Mouse (Mus musculus) limb, embryonic 10.5 days (tissue): Measurements from ENCODE around the gene Psip1. TPM values are rescaled to one million over a fixed set of nuclear protein-coding genes. Genes with fewer than 3 reads are reported as not detected.
"Not testable (repeated sequence)": the region's sequence is repeated elsewhere in the genome, so short reads cannot be mapped to it uniquely, and the experiment has no call there.

Source experiments
- DNase-seq: peaks from one replicate; pipeline ENCODE4 v3.0.0-alpha.2; 2017; ENCODE audit warnings: low spot score
- H3K27ac ChIP-seq: fragments of 300-500 bp; sonication (generic); 2 replicates; pipeline ENCODE4 v1.5.1; 2016; ENCODE audit warnings: mild to moderate bottlenecking
- H3K27me3 ChIP-seq: fragments of 300-500 bp; sonication (generic); 2 replicates; pipeline ENCODE4 v1.6.1; 2016; ENCODE audit warnings: low read depth, mild to moderate bottlenecking; ENCODE audit not compliant: poor library complexity, severe bottlenecking
- H3K36me3 ChIP-seq: fragments of 300-500 bp; sonication (generic); 2 replicates; pipeline ENCODE4 v1.6.1; 2016; ENCODE audit warnings: mild to moderate bottlenecking, moderate library complexity
- H3K4me1 ChIP-seq: fragments of 300-500 bp; sonication (generic); 2 replicates; pipeline ENCODE4 v1.6.1; 2016
- H3K4me3 ChIP-seq: fragments of 300-500 bp; sonication (generic); 2 replicates; pipeline ENCODE4 v1.5.1; 2016; ENCODE audit warnings: mild to moderate bottlenecking, moderate library complexity
- H3K9me3 ChIP-seq: fragments of 300-500 bp; sonication (generic); replicated peaks from 2 replicates; pipeline ENCODE4 v1.6.1; 2016; ENCODE audit warnings: mild to moderate bottlenecking
- WGBS: fragments of 180-500 bp; shearing (Covaris S2); methylation state at CpG from one replicate; pipeline ENCODE4 v1.1.7; 2016; 5-methylcytosine and 5-hydroxymethylcytosine counted together
- polyA plus RNA-seq: library from polyadenylated mRNA; unstranded; fragments of >200 nt; fragmentation: Nextera tagmentation; extraction: Ambion mirVana; gene quantifications from 2 replicates; pipeline ENCODE4 v1.2.1, GENCODE M21; 2016

The Psip1 gene
- 201 and 237 TPM in 2 replicates for polyA plus RNA-seq

DNA sequence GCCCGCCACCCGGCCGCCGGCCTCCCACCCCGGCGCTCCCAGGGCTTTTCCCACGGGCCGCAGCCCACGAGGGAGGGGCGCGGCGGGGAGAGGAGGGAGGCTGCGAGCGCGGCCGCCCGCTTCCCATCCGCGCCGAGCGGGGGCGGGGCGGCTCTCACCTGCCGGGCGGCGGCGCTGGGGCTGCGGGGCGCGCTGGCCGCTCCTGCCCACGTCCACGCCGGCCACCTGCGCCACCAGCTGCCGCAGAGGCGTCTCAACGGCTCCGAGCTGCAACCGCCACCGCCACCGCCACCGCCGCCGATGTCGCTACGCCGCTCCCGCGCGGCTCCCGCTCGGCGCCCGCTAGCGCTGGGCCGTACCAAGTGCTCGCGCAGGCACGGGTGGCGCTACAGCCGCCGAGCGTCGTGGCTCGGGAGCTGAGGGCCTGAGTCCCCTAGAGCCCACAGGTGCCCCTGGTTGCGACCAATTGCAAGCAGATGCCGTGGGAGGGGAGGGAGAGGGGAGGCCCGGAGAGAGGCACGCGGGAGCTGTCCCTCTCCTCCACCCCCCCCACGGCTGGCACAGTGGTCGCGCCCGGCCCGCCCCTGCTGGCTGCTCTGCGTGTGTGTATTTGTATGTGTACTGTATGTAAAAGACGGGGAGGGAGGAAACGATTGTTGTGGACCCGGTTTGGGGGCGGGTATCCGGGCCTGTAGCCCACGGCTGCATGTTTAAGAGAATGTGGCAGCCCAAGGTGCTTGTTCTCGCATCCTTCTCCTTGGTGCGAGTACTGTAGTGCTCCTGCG lies at the start of gene Psip1:
Gene Psip1, minus strand, starts transcription at position 343 of the 785 bp plus-strand sequence.
- 0% methylated on average over 78 of the region's 86 CpGs for WGBS
- H3K4me1 ChIP-seq, result peaks cover 44% of the 10 kb centered on the region
- DNase-seq, result peak; percentile 96

DNA sequence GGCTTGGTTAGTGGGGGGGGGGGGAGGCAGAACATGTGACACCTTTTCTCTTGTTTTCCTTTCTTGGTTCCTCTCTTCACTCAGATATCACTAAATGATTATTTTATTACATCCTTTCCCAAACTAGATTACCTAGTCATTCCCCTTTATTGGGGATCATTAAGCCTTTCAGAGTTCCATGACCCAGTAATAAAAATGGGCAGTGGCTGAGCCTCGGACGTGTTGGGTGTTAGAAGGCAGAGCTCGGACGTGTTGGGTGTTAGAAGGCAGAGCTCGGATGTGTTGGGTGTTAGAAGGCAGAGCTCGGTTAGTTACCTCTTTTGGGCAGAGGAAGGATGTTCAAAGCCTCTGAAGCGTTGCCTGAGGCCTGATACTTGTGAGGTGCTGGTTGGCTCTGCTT lies 47.8 kb upstream of the Psip1 start:
- H3K36me3 ChIP-seq, result no peaks in the 10 kb centered on the region
- 35% methylated on average over 7 of the region's 7 CpGs for WGBS
- DNase-seq, result peak; percentile 27

More for the DNA sequence above, at the start of gene Psip1:
- no peaks in the 10 kb centered on the region for H3K27me3 ChIP-seq
- H3K4me3 ChIP-seq, result peak within 1 kb of the TSS; percentile 95
- peak within 1 kb of the TSS; percentile 99 for H3K27ac ChIP-seq
- no peaks in the 10 kb centered on the region for H3K9me3 ChIP-seq
- H3K36me3 ChIP-seq, result peaks cover 33% of the 10 kb centered on the region

DNA sequence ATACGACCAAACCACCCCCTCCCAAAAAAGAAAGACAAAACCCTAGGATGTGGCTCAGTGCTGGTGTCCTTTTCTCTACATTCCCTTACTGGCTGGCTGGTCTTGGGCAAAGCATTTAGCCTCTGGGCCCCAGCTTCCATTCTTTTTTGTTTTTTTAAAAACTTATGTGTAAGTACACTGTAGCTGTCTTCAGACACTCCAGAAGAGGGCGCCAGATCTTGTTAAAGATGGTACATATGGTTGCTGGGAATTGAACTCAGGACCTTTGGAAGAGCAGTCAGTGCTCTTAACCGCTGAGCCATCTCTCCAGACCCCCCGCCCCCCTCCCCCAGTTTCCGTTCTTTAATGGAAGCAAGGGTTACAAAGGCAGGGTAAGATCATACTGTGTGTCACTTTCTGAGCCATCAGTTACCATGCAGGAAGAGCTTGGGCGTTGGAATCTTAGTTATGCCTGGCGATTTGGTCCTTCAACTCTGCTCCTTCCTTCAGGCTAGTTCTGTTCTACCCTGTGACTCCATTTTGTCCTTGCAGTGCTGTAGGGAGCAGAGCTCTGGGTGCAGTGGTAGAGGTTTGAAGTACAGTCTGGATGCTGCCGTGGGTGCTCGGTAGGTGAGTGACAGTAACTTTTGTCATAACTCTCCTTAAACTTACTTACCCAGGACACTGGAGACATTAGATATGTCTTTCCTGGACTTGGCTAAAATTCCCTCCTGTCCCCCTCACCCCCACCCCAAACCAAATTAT lies 47.1 kb upstream of the Psip1 start:
- DNase-seq, result peak; percentile 24
- Histone ChIP-seq H3K4me1 (0 out of 2 replicates have a peak, but pooled peaks cover 4% of the 10 kb centered on the region), H3K27ac (no peak overlapping the region), H3K4me3 (no peak overlapping the region), H3K27me3 (no peaks in the 10 kb centered on the region), H3K9me3 (no peaks in the 10 kb centered on the region), H3K36me3 (no peaks in the 10 kb centered on the region)
- WGBS, result 69% methylated on average over 9 of the region's 9 CpGs

More for the DNA sequence above, 47.8 kb upstream of the Psip1 start:
- Histone ChIP-seq H3K4me1 (0 out of 2 replicates have a peak, but pooled peaks cover 4% of the 10 kb centered on the region), H3K27me3 (no peaks in the 10 kb centered on the region), H3K9me3 (no peaks in the 10 kb centered on the region), H3K4me3 (no peak overlapping the region), H3K27ac (no peak overlapping the region)

DNA sequence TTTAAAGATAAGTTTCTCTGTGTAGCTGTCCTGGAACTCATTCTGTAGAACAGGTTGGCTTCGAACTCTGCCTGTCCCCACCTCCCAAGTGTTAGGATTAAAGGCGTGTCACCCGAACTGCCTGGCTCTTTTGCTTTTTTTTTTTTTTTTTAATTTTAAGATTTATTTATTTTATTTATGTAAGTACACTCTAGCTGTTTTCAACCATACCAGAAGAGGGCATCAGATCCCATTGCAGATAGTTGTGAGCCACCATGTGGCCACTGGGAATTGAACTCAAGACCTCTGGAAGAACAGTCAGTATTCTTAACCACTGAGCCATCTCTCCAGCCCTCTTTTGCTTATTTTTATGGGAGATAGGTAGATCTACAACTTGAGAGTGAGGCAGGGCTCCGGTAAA lies 43.8 kb upstream of the Psip1 start:
- 91% methylated on average over 4 of the region's 4 CpGs for WGBS
- peak; percentile 13 for DNase-seq
- H3K9me3 ChIP-seq, H3K27ac ChIP-seq, H3K4me3 ChIP-seq, H3K27me3 ChIP-seq, H3K36me3 ChIP-seq: not testable (repeated sequence)
- H3K4me1 ChIP-seq, result peaks cover 25% of the 10 kb centered on the region

DNA sequence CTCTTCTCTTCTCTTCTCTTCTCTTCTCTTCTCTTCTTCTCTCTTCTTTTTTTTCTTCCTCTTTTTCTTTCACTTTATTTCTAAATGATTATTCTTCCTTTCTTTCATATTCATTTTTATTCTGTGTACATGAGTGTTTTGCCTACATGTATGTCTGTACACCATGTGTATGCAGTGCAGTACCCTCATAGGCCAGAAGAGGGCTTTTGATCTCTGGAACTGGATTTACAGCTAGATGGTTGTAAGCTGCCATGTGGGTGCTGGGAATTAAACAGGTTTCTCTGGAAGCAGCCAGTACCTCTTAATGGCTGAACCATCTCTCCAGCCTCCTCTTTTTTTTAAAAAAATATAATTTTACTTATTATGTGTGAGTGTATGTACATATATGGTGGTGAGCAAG lies 41.7 kb upstream of the Psip1 start:
- Histone ChIP-seq H3K9me3 (no peaks in the 10 kb centered on the region), H3K36me3 (no peaks in the 10 kb centered on the region), H3K27ac (no peak overlapping the region), H3K4me3 (no peak overlapping the region), H3K27me3 (no peaks in the 10 kb centered on the region), H3K4me1 (peaks cover 42% of the 10 kb centered on the region)
- peak; percentile 34 for DNase-seq

DNA sequence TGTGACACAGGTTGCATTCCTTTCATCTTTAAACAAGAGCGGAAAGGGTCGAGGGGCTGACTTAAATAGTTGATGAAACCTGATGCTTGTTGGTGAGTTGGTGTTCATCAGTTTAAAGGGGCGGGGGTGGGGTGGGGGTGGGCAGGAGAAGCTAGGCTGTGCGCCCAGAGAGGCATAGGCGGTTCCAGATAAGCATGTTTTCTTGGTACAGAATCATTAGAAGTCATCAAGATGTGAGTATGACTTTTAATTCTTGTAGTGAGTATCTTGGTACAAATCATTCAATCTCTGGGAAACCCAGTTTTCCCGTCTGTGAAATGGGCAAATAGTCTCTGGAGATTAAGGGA lies 40.7 kb upstream of the Psip1 start:
- no peaks in the 10 kb centered on the region for H3K36me3 ChIP-seq
- no peak overlapping the region for H3K4me3 ChIP-seq
- peaks cover 46% of the 10 kb centered on the region for H3K4me1 ChIP-seq
- 44% methylated on average over 6 of the region's 6 CpGs for WGBS
- no peaks in the 10 kb centered on the region for H3K27me3 ChIP-seq
- peak; percentile 28 for DNase-seq
- H3K9me3 ChIP-seq, result no peaks in the 10 kb centered on the region
- no peak overlapping the region for H3K27ac ChIP-seq

DNA sequence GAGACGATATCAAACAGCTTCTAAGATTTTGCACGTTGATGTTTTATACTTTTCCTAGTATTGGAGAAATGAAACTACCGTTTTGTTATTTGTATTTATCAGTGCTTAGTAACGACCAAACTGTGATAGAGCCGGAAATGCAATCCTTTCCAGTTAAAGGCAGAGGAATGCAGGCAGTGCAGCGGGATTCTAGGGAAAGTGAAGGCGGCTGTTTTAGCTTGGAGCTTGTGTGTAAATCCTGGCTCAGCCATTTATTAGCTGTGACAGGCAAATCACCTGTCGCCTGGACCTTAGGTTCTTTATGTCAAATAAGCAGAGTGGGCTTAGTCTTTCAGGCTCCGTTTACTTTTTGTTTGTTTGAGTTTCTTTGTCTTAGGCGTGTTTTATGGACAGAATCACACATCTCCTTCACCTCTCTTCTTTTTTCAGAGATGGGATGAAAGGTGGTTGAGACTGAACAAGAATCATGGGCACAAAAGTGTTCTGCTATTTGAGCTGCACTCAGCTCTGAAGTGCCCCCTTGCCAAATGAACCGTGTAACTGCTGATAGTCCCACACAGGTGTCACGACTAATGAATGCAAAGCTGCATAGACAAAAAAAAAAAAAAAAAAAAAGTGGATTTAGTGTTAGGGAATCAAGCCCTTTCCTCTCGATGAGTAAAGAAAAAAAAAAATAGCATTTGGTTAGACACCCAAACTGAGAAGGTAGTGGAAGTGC lies 40.2 kb upstream of the Psip1 start:
- Histone ChIP-seq H3K9me3 (no peaks in the 10 kb centered on the region), H3K27ac (no peak overlapping the region; the same call in 1 of the 2 replicates), H3K4me1 (peaks cover 48% of the 10 kb centered on the region), H3K36me3 (no peaks in the 10 kb centered on the region), H3K4me3 (peak overlapping the region; percentile 82), H3K27me3 (no peaks in the 10 kb centered on the region)
- WGBS, result 6% methylated on average over 13 of the region's 13 CpGs
- DNase-seq, result peak; percentile 40

DNA sequence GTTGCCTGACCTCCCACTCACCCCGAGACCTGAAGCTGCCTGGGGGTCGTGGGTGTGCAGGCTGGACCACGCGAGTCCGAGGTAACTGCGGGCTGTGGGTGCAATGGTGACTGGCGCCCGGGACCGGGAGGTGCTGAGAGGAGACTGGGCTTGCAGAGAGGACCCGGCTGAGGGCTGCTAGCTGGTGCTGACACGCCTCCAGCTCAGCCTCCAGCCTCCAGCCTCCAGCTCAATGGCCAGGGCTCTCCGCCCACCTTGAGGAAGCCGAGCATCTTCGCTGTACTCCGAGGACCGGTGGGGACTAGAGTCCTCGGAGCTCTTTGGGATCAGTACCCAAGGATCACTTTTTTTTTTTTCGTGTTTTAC lies 39.4 kb upstream of the Psip1 start:
- Histone ChIP-seq H3K4me1 (peaks cover 47% of the 10 kb centered on the region), H3K27me3 (no peaks in the 10 kb centered on the region), H3K27ac (peak overlapping the region; percentile 97), H3K36me3 (no peaks in the 10 kb centered on the region), H3K4me3 (peak overlapping the region; percentile 82), H3K9me3 (no peaks in the 10 kb centered on the region)
- no peak for DNase-seq
- WGBS, result 0% methylated on average over 18 of the region's 18 CpGs

DNA sequence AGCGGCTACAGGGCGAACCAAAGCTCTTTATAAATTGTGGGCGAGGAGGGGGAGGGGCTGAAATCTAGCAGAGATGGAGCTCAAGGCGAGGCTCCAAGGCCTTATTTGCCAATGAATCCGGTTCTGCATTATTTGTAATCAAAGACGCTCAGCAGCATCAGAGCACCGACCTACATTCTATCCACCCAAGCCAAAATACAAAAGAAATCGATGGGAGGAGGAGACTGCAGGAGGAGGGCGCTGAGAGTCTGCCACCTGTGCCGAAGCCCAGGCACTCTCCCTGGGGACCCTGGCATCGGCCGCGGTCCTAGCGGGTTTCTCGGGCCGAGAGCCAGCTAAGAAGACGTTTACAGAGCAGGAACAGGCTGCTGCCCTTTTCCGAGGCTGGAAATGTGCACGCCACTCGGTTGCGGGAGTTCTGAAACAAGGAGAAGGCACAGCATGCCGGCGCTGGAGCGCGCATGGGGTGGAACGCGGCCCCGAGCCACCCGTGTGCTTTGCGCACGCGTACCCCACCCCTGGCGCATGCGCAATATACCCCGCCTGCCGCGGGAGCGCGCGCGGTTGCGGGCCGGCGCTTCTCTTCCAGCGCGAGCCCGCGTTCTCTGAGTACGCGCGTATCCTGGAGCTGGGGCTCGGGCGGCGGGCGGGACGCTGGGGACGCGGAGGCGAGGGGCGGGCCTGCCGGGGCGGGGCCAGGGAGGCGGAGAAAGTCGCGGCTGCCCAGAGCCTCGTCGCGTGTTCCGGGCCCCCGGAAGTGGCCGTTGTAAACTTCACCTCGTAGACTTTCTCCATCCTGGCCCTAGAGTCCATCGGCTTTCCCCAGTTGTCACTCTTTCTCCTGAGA lies 38.8 kb upstream of the Psip1 start, which contains the start of gene Ccdc171:
Gene Ccdc171, plus strand, starts transcription at position 703 of the 847 bp plus-strand sequence.
- DNase-seq, result peak; percentile 98
- Histone ChIP-seq H3K27me3 (no peaks in the 10 kb centered on the region), H3K9me3 (no peaks in the 10 kb centered on the region), H3K36me3 (no peaks in the 10 kb centered on the region), H3K4me3 (peak within 1 kb of the TSS; percentile 82), H3K27ac (peak within 1 kb of the TSS; percentile 97), H3K4me1 (peaks cover 44% of the 10 kb centered on the region)
- WGBS, result under 1% methylated on average over 73 of the region's 73 CpGs

DNA sequence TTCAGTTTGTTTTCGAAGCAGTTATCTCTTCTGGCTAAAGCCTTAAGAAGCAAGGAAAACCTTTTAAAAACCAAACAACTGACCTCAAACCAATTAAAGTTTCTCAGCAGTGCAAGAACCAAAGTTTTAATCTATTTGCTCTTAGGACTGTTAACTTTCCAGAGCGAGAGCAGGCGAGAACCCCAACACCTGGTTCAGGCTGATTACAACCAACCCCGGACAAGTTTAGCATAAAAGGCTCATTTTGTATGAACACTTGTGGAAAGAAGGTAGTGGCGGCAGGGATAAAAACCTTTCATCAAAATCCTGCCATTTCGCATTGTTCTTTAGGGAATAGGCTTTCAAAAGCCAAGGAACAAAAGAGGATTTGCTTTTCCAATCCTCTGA lies 38.2 kb upstream of the Psip1 start:
- 17% methylated on average over 6 of the region's 6 CpGs for WGBS
- no peaks in the 10 kb centered on the region for H3K36me3 ChIP-seq
- no peak for DNase-seq
- H3K4me3 ChIP-seq, result peak overlapping the region; percentile 82
- peaks cover 44% of the 10 kb centered on the region for H3K4me1 ChIP-seq
- H3K27me3 ChIP-seq, result no peaks in the 10 kb centered on the region
- no peaks in the 10 kb centered on the region for H3K9me3 ChIP-seq
- H3K27ac ChIP-seq, result peak overlapping the region; percentile 97

DNA sequence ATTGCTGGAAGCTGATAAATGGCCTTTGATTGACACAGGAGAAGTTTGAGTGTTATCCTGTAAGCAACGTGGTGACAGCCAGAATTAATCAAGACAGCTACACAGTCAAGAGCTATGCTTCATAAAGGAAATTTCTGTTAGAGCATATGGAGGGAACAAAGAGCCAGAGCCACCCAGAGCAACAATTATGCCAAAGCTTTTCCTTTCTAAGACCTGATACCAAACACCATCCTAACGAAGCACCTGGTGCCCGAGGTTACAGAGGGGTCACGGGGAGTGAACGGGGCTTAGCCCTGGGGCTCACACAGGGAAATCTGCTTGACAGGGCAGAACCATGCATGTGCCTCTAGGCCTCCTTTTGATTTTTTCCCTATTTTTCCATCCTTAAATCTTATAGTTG lies 35.8 kb upstream of the Psip1 start:
- Histone ChIP-seq H3K27me3 (no peaks in the 10 kb centered on the region), H3K27ac (no peak overlapping the region), H3K36me3 (no peaks in the 10 kb centered on the region), H3K4me3 (no peak overlapping the region), H3K4me1 (peaks cover 42% of the 10 kb centered on the region), H3K9me3 (no peaks in the 10 kb centered on the region)
- DNase-seq, result no peak
- WGBS, result 50% methylated on average over 5 of the region's 5 CpGs

DNA sequence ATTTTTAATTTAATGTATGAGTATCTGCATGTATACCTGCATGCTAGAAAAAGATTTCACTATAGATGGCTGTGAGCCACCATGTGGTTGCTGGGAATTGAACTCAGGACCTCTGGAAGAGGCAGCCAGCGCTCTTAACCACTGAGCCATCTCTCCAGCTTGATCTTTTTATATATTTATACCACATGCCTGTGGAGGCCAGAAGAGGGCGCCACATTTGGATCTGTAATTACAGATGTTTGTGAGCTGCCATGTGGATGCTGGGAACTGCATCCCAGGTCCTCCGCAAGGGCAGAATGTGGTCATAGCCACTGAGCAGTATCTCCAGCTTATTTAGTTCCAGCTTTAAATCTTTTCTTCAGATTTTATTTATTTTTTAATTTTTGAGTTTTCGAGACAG lies 34.0 kb upstream of the Psip1 start:
- Histone ChIP-seq H3K27me3 (no peaks in the 10 kb centered on the region), H3K27ac (no peak overlapping the region), H3K36me3 (no peaks in the 10 kb centered on the region), H3K4me1 (peaks cover 24% of the 10 kb centered on the region), H3K4me3 (no peak overlapping the region), H3K9me3 (no peaks in the 10 kb centered on the region)
- DNase-seq, result no peak
- 86% methylated on average over 4 of the region's 4 CpGs for WGBS
